Mouse (Mus musculus): ENCODE data around the gene Hist1h2ac.
A peak's percentile ranks its signal among the peaks of the same experiment; 100 is the strongest.

GRCm38 (mm10) chr13:23698300-23698693 lies 14.5 kb upstream of the Hist1h2ac start, which contains the start of gene Hist1h4c:
- TF ChIP-seq CTCF (conservative IDR thresholded peaks at IDR 0.05 in 1 of 2, IDR thresholded peaks at IDR 0.05 in 1 of 2; ENCODE audit: low read depth in 2 of 2, low read length in 2 of 2) (no peak), ETS1 (conservative IDR thresholded peaks at IDR 0.05; ENCODE audit: low read depth, low read length) (peak; percentile 51; the same call in 1 of the 2 replicates), ZNF384 (IDR thresholded peaks at IDR 0.05; ENCODE audit: low read depth, low read length) (peak; percentile 27; the same call in 1 of the 2 replicates), USF1 (IDR thresholded peaks at IDR 0.05; ENCODE audit: low read depth, low read length) (no peak), BHLHE40 (IDR thresholded peaks at IDR 0.05; ENCODE audit: low read depth, low read length) (peak; percentile 37; the same call in 1 of the 2 replicates), POLR2A (IDR thresholded peaks at IDR 0.05; ENCODE audit: low read depth, low read length) (peak; percentile 100), SMC3 (IDR thresholded peaks at IDR 0.05; ENCODE audit: low read depth, low read length) (no peak)
